Mouse (Mus musculus): ENCODE measurements around the gene Zfp523. TPM values are rescaled to one million over a fixed set of nuclear protein-coding genes. Genes with fewer than 3 reads are reported as not detected.
A peak's percentile ranks its signal among the peaks of the same experiment; 100 is the strongest.

Gene Zfp523
- polyA plus RNA-seq (2016; fragmentation: Nextera tagmentation; extraction: Ambion mirVana), result 50.0 and 50.6 TPM in 2 replicates

- Histone ChIP-seq H3K4me3 (peak within 1 kb of the TSS; percentile 87), H3K9me3 (replicated peaks) (no peaks in the 10 kb centered on the region), H3K27ac (peak within 1 kb of the TSS; percentile 95), H3K4me1 (peaks cover 51% of the 10 kb centered on the region), H3K36me3 (no peaks in the 10 kb centered on the region), H3K4me2 (replicated peaks) (peak within 1 kb of the TSS; percentile 89), H3K27me3 (no peaks in the 10 kb centered on the region), H3K9ac (peak within 1 kb of the TSS; percentile 94)
- under 1% methylated on average over 80 of the region's 82 CpGs for WGBS
- peak; percentile 89 for ATAC-seq (ENCODE audit: low FRiP score)
These were observed at the start of gene Zfp523 for GRCm38 (mm10) chr17:28176775-28177539. Gene Zfp523, plus strand, starts transcription at chr17:28177129.

- no peak overlapping the region for H3K9ac ChIP-seq
- H3K4me2 ChIP-seq (replicated peaks), result no peak overlapping the region
- H3K4me3 ChIP-seq, result no peak overlapping the region
- no peaks in the 10 kb centered on the region for H3K27me3 ChIP-seq
- no peaks in the 10 kb centered on the region for H3K9me3 ChIP-seq (replicated peaks)
- H3K36me3 ChIP-seq, result no peaks in the 10 kb centered on the region
- 91% methylated on average over 5 of the region's 5 CpGs for WGBS
- H3K27ac ChIP-seq, result no peak overlapping the region
- peaks cover 5% of the 10 kb centered on the region for H3K4me1 ChIP-seq
- ATAC-seq (ENCODE audit: low FRiP score), result no peak
These were observed 47.1 kb upstream of the Zfp523 start for GRCm38 (mm10) chr17:28129796-28130195.

- no peak for ATAC-seq (ENCODE audit: low FRiP score)
- Histone ChIP-seq H3K9me3 (replicated peaks) (no peaks in the 10 kb centered on the region), H3K4me2 (replicated peaks) (no peak overlapping the region), H3K4me3 (no peak overlapping the region), H3K4me1 (peaks cover 5% of the 10 kb centered on the region), H3K27ac (no peak overlapping the region), H3K27me3 (no peaks in the 10 kb centered on the region), H3K9ac (no peak overlapping the region), H3K36me3 (no peaks in the 10 kb centered on the region)
- WGBS, result 68% methylated on average over 5 of the region's 5 CpGs
These were observed 46.4 kb upstream of the Zfp523 start for GRCm38 (mm10) chr17:28130391-28131125.

GRCm38 (mm10) chr17:28131156-28131555 lies 45.8 kb upstream of the Zfp523 start:
- no peaks in the 10 kb centered on the region for H3K36me3 ChIP-seq

GRCm38 (mm10) chr17:28133193-28133592 lies 43.7 kb upstream of the Zfp523 start:
- Histone ChIP-seq H3K4me1 (peaks cover 8% of the 10 kb centered on the region), H3K4me2 (replicated peaks) (no peak overlapping the region), H3K27ac (no peak overlapping the region), H3K9ac (no peak overlapping the region), H3K9me3 (replicated peaks) (no peaks in the 10 kb centered on the region), H3K36me3 (no peaks in the 10 kb centered on the region), H3K27me3 (no peaks in the 10 kb centered on the region), H3K4me3 (no peak overlapping the region)
- WGBS, result 5% methylated on average over 14 of the region's 14 CpGs
- no peak for ATAC-seq (ENCODE audit: low FRiP score)

More at GRCm38 (mm10) chr17:28131156-28131555, 45.8 kb upstream of the Zfp523 start:
- ATAC-seq (ENCODE audit: low FRiP score), result no peak
- Histone ChIP-seq H3K4me3 (no peak overlapping the region), H3K27me3 (no peaks in the 10 kb centered on the region), H3K4me2 (replicated peaks) (no peak overlapping the region), H3K4me1 (peaks cover 5% of the 10 kb centered on the region), H3K27ac (no peak overlapping the region), H3K9ac (no peak overlapping the region), H3K9me3 (replicated peaks) (no peaks in the 10 kb centered on the region)

GRCm38 (mm10) chr17:28135496-28135895 lies 41.4 kb upstream of the Zfp523 start:
- Histone ChIP-seq H3K27me3 (0 out of 2 replicates have a peak, but pooled peaks cover under 1% of the 10 kb centered on the region), H3K4me1 (peaks cover 11% of the 10 kb centered on the region), H3K27ac (no peak overlapping the region), H3K4me2 (replicated peaks) (no peak overlapping the region), H3K9me3 (replicated peaks) (no peaks in the 10 kb centered on the region), H3K4me3 (no peak overlapping the region), H3K9ac (no peak overlapping the region), H3K36me3 (no peaks in the 10 kb centered on the region)
- WGBS, result 77% methylated on average over 3 of the region's 3 CpGs
- ATAC-seq (ENCODE audit: low FRiP score), result no peak

GRCm38 (mm10) chr17:28136266-28136665 lies 40.7 kb upstream of the Zfp523 start:
- peaks cover 5% of the 10 kb centered on the region; the same call in 1 of the 2 replicates for H3K27me3 ChIP-seq
- no peaks in the 10 kb centered on the region for H3K9me3 ChIP-seq (replicated peaks)
- H3K4me1 ChIP-seq, result peaks cover 18% of the 10 kb centered on the region
- ATAC-seq (ENCODE audit: low FRiP score), result no peak
- 0 out of 2 replicates have a peak overlapping the region, but pooled peaks have one; percentile 8 for H3K9ac ChIP-seq
- H3K4me2 ChIP-seq (replicated peaks), result no peak overlapping the region
- H3K4me3 ChIP-seq, result no peak overlapping the region
- WGBS, result 36% methylated on average over 5 of the region's 5 CpGs
- no peaks in the 10 kb centered on the region for H3K36me3 ChIP-seq
- no peak overlapping the region for H3K27ac ChIP-seq

- 88% methylated on average over 8 of the region's 8 CpGs for WGBS
- Histone ChIP-seq H3K27ac (no peak overlapping the region), H3K4me3 (no peak overlapping the region), H3K4me1 (peaks cover 29% of the 10 kb centered on the region), H3K27me3 (peaks cover 5% of the 10 kb centered on the region), H3K4me2 (replicated peaks) (no peak overlapping the region), H3K9me3 (replicated peaks) (no peaks in the 10 kb centered on the region), H3K36me3 (no peaks in the 10 kb centered on the region), H3K9ac (no peak overlapping the region)
- no peak for ATAC-seq (ENCODE audit: low FRiP score)
These were observed 38.9 kb upstream of the Zfp523 start for GRCm38 (mm10) chr17:28138013-28138412.

- H3K4me2 ChIP-seq (replicated peaks), result no peak overlapping the region
- peaks cover 33% of the 10 kb centered on the region for H3K4me1 ChIP-seq
- H3K36me3 ChIP-seq, result no peaks in the 10 kb centered on the region
- H3K9me3 ChIP-seq (replicated peaks), result no peaks in the 10 kb centered on the region
- no peak for ATAC-seq (ENCODE audit: low FRiP score)
- peaks cover 5% of the 10 kb centered on the region for H3K27me3 ChIP-seq
- no peak overlapping the region for H3K9ac ChIP-seq
- H3K4me3 ChIP-seq, result no peak overlapping the region
- no peak overlapping the region for H3K27ac ChIP-seq
- 59% methylated on average over 9 of the region's 9 CpGs for WGBS
These were observed 38.2 kb upstream of the Zfp523 start for GRCm38 (mm10) chr17:28138685-28139084.

GRCm38 (mm10) chr17:28140431-28141204 lies 36.3 kb upstream of the Zfp523 start:
- H3K27ac ChIP-seq, result peak overlapping the region; percentile 96
- H3K4me1 ChIP-seq, result peaks cover 52% of the 10 kb centered on the region
- H3K4me3 ChIP-seq, result peak overlapping the region; percentile 80
- H3K27me3 ChIP-seq, result peaks cover 5% of the 10 kb centered on the region
- H3K9ac ChIP-seq, result peak overlapping the region; percentile 96
- ATAC-seq (ENCODE audit: low FRiP score), result no peak
- peak overlapping the region; percentile 97; the same call in 1 of the 2 replicates for H3K4me2 ChIP-seq (replicated peaks)
- H3K9me3 ChIP-seq (replicated peaks), result no peaks in the 10 kb centered on the region
- H3K36me3 ChIP-seq, result no peaks in the 10 kb centered on the region
- WGBS, result 14% methylated on average over 13 of the region's 13 CpGs

- Histone ChIP-seq H3K27me3 (peaks cover 5% of the 10 kb centered on the region), H3K27ac (peak overlapping the region; percentile 96), H3K9ac (peak overlapping the region; percentile 96), H3K4me3 (peak overlapping the region; percentile 80), H3K36me3 (no peaks in the 10 kb centered on the region), H3K4me1 (peaks cover 58% of the 10 kb centered on the region), H3K9me3 (replicated peaks) (no peaks in the 10 kb centered on the region), H3K4me2 (replicated peaks) (peak overlapping the region; percentile 97)
- peak; percentile 47 for ATAC-seq (ENCODE audit: low FRiP score)
- WGBS, result 1% methylated on average over 15 of the region's 15 CpGs
These were observed 35.7 kb upstream of the Zfp523 start for GRCm38 (mm10) chr17:28141205-28141650.
